Mouse (Mus musculus): ENCODE results near the gene Trap1a.
"Not testable (repeated sequence)": the region's sequence is repeated elsewhere in the genome, so short reads cannot be mapped to it uniquely, and the experiment has no call there.

Trap1a gene

DNA sequence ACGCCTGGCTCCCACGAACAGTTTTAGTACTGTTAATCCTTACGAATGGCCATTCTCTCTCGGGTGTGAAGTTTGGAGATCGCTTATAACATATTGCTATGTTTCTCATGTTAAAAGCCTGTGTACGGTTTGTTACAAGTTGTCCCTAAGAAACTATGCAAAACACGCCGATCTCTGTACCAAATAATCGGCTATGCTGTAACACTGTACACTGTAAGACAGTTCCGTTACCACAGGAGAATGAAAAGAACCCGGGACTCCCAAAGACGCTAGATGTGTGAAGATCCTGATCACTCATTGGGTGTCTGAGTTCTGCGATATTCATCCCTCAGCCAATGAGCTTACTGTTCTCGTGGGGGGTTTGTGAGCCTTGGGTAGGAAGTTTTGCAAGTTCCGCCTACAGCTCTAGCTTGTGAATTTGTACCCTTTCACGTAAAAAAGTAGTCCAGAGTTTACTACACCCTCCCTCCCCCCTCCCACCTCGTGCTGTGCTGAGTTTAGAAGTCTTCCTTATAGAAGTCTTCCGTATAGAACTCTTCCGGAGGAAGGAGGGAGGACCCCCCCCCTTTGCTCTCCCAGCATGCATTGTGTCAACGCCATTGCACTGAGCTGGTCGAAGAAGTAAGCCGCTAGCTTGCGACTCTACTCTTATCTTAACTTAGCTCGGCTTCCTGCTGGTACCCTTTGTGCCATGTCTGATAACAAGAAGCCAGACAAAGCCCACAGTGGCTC, at the start of gene Trap1a:
Gene Trap1a, plus strand, starts transcription at position 421 of the 732 bp plus-strand sequence.
- no peak for DNase-seq (ENCODE audit: low spot score in 2 of 2)

DNA sequence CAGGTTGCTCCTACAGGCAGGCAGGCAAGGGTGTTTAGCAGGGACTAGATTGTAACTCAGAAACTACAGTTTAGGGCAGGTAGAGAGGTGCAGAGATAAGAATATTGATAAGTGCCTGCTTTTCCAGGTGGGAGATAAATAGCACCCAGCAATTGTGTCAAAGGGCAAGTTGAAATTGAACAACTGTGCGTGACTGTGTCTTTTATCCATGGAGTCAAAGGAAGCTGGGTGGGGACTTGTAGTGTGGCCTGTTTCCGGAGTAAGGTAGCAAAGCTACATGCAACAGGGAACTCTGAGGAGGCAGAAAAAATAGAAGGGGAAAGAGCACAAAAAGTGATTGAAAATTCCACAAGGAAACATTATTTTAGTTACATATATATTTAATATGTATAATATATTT, 40.4 kb upstream of the Trap1a start:
- no peak for DNase-seq (ENCODE audit: low spot score in 2 of 2)

DNA sequence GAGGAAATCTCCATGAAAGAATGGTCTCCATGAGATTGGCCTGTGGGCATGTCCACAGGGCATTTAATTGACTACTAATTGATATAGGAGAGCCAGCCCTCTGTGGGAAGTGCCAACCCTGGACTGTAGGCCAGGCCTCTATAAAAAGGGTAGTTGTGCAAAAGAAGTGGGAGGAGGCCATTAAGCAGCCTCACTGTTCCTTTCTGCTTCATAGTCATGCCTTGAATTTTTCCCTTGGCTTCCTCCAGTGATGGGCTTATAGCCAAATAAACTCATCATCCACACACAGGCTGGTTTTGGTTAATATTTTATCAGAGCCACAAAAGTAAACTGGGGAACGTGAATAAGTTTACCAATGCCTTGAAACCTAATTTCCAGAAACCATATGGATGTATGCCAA, 38.2 kb upstream of the Trap1a start:
- DNase-seq (ENCODE audit: low spot score in 2 of 2), result no peak

DNA sequence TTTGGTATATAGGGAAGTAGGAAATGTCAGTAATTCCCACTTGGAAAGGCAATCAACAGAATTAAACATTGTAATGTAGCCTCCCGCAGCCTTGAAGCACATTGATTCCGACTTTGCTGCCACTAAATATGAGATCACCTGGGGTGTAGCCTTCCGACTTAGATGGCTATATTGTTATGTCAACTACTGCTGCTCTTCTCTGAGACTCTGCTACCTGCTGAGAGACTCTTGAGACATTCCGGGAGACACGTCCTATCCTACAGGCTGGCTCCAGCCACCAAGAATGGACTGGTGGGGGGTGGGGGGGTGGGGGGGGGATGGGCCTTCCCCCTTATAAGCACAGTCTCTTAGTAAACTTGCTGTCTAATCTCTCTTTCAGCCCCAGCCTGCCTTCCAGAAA, 16.1 kb upstream of the Trap1a start:
- DNase-seq (ENCODE audit: low spot score in 2 of 2), result not testable (repeated sequence)

DNA sequence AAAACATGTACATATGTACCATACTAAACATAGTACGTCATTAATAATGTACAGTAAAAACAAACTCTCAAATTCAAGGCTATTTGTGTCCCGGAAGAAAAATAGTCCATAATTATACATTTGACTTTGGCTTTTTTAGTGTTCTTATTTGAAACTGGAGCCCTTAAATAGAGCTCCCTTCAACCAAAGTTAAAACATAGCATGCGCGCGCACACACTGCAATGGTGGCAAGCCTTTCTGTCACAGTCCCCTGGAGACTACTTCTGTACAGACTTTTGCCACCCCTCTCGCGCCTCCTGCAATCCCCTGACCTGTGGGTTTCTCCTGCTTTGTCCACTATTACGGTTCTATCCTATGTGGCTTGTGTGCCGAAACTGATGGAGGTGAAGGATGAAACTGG, 900 bp upstream of the Trap1a start:
- no peak for DNase-seq (ENCODE audit: low spot score in 2 of 2)

DNA sequence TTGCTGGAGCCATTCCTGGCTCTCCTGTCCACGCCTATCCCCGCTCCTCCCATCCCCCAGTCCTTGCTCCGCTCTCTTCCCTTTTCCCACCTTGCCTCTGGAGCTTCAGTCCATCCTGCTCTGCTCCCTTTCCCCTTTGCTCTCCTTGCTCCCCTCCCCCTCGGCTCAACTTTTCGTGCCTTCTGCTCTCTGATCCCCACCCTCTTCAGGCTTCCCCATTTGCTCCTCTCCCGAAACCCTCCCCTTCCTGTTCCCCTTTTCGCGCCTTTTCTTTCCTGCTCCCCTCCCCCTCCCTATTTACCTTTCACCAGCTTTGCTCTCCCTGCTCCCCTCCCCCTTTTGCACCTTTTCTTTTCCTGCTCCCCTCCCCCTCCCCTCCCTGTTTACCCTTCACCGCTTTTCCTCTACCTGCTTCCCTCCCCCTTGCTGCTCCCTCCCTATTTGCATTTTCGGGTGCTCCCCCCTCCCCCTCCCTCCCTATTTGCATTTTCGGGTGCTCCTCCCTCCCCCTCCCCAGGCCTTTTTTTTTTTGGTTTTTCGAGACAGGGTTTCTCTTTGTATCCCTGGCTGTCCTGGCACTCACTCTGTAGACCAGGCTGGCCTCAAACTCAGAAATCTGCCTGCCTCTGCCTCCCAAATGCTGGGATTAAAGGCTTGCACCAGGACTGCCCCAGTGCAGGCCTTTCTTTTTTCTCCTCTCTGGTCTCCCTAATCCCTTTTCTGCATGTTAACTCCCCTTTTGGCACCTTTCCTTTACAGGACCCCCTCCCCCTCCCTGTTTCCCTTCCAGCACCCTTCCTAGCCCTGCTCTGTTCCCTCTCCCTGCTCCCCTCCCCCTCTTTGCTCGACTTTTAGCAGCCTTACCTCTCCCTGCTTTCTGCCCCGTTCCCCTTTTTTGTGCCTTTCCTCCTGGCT, 1.3 kb downstream of the Trap1a start:
- no peak for DNase-seq (ENCODE audit: low spot score in 2 of 2)

DNA sequence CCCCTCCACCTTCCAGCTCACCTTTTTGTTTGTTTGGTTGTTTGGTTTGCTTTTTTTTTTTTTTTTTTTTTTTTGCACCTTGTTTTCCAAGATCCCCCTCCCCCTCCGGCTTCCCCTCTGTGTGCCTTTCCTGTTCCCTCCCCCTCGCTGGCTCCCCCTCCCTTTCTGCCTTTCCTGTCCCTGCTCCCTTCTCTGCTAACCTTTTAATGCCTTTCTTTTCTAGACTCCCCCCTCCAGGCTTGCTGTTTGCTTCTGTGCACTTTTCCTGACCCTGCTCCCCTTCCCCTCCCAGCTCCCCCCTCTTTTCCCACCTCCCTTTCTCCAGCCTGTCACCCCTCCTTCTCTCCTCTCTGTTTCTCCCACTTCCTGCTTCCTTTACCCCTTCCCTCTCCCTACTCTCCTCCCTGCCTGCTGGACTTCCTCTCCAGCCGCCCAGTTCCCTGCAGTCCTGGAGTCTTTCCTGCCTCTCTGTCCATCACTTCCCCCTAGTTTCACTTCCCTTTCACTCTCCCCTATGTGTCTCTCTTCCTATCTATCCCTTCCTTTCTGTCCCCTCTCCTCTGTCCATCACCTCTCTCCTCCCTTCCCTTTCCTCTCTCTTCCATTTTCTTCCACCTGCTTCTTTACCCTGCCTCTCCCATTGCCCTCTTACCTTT, 2.1 kb downstream of the Trap1a start:
- no peak for DNase-seq (ENCODE audit: low spot score in 2 of 2)

DNA sequence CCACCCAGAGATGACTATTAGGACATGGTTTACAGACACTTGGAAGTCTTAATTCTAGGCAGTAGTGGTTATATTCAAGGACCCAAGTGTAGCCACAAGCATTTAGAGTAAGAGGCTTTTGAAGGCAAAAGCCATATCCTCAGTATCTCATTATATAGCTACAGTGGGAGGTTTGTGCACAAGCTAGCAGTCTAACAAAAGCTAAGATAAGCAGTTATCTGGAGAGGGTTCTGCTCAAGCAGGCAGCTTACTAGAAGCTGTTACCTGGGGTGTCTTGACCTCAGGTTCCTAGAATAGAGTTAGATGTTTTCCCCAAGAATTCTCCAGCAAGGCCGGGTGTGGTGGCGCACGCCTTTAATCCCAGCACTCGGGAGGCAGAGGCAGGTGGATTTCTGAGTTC, 6.1 kb downstream of the Trap1a start:
- no peak for DNase-seq (ENCODE audit: low spot score in 2 of 2)

DNA sequence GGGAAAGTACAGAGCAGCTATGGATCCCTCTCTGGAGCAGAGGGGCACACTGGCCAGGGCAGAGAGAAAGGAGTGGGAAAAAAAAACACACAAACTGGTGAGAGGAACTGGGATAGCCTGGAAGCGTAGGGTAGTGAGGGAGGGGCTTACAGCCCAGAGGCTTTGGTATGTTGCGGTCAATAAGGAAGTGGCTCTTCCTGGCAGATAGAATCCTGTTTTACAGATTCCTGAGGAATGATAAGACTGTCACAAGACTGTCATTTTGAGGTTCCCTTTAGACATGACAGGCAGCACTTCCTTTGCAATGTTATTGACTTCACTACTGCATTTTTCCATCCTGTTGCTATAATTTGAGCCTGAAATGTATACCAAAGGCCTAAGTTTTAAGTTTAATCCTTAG, 7.7 kb downstream of the Trap1a start:
- DNase-seq (ENCODE audit: low spot score in 2 of 2), result no peak

DNA sequence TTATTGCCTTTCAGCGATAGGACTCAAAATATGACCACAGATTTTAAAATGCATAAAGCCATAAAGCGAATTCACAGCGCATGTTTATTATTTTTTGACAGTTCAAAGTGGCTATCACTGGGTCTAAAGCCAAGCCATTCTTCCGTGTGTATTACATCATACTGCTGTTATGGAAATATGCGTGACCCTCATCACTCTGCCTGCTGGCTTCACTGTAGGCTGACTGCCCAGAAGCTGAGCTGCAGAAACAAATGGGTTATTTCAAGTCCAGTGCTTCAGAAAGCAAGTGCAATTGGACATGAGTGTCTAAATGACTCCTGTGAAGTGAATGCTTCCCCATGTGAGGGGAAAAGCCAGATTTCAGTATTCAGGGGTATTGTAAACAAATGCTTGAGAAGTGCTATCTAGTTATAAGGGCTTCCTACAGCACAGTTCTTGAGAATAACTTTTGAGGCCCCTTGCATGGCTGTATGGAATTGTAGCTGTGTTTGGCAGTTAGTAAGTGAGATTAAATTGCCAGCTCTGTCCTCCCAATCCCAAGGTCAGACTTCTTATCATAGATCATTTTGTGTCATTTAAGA, 18.8 kb downstream of the Trap1a start:
- DNase-seq (ENCODE audit: low spot score in 2 of 2), result no peak

DNA sequence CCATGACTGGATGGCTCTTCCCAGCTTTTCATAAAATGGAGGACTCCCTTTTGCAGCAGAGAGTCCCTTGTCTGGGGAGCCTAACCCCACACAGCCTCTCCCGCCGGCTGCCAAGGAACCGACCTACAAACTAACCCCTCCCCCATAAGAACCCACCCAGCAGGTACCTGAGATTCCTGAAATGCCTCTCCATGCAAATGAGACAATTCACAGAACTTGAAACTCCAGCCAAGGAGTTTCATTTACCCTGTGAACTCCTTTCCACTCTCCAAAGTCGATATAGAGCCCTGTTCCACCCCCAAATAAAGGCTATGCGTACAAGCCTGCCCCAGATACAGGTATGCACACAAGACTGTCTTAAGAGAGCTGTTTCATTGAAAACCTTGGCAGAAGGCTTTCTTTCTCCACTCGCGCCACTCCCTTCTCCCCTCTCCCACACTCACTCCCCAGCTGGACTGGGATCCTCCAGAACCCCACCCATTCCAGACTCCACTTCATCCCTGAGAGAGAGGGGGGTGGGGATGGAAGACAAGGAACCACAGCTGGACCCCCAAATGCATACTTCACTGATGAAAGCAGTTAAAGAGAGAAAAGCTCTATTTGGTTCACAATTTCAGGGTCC, 24.3 kb downstream of the Trap1a start:
- no peak for DNase-seq (ENCODE audit: low spot score in 2 of 2)

DNA sequence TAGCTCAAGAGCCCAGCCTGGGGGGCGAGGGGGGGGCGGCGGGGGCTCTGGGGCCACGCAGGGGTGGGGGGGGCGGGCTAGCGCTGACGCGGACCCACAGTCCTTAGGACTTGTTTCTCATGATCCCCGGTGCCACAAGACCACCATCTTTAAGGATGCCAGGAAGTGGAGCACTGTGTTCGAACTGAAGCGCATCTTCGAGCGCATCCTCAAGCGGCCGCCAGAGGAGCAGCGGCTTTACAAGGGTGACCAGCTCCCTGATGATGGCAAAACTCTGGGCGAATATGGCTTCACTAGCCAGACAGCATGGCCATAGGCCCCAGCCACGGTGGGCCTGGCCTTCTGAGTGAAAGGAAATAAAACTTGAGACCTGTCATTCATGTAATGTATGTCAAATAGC, 24.9 kb downstream of the Trap1a start:
- no peak for DNase-seq (ENCODE audit: low spot score in 2 of 2)

DNA sequence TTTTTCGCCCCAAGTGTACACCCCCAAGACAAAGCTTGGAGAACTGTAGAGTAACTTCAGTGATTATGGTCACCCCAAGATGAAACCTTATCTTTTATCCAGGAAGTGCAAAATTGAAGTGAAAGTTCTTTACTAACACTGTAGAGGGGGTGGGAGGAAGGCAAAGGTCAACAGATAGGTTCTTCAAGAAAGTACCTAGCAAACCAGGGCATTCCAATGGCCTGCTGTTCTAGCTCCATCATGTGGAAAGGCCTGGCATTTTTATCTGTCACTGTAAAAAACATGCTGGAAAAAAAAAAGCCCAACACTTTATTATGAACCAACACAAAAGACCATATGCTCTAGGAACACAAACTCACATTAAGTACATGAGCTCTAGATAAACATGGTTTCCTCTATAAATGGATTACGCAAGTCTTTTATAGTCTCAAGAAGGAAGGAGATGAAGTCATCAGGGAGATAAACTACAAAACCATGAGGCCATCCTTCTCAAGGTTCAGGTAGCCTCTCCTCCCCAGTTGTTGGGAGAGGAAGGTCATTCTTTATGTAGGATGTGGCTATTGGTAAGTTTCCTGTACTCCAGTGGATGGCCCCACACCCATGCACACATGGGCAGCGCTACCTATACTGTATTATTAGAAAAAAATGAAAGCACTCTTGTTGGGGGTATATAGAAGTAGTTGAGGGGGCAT, 33.5 kb downstream of the Trap1a start:
- no peak for DNase-seq (ENCODE audit: low spot score in 2 of 2)

DNA sequence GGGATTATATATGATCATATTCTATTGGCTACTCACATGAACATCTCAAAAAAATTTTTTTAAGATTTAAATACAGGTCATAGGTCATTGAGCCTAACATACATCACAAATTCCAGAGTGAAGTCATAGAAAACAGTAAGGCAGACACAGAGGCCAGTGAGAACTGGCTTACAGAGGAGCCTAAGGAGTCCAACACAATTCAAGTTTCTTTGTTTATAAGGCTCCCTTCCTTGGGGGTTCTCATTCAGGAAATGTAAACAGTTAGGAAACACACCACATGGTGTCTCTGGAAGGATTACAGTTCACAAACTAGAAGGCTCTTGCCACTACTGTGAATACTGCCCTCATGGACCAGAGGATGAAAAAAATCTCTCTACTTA, 34.0 kb downstream of the Trap1a start:
- no peak for DNase-seq (ENCODE audit: low spot score in 2 of 2)

DNA sequence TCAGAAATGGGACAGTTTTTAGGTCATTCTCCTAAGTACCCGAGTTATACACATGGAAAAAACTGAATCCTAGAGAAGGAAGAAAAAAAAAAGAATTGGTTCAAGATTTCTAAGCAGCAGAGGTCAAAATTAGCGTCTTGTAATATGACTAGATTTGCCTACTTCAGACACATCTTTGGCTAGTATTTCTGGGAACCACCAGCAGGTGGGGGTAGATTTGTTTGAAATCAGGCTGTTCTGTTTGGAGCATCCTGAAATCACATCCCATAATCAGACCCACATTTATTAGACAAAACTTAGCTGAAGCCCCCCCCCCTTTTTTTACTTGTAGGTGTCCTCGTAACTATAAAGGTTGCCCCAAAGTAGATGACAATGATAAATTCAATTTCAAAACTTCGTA, 35.6 kb downstream of the Trap1a start:
- DNase-seq (ENCODE audit: low spot score in 2 of 2), result no peak

DNA sequence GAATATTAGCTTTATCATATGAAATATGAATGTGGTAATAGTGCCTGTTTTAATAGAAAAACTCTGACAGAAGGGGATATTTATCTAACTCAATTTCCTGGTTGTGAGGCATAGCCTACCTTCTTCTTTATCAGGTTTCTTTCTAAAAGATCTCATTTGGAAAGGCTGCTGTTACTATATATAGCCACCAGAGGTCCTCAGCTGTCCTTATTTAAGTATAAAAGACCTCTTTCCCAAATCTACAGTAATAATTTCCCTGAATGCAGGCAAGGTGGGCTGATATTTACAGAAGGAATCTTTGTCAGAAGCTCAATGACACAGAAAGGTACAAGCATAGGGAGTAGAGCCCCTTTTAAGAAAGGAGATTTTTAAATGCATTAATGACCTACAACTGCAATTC, 39.2 kb downstream of the Trap1a start:
- no peak for DNase-seq (ENCODE audit: low spot score in 2 of 2)
